Mouse (Mus musculus): ENCODE measurements around the gene Itpripl2. TPM values are rescaled to one million over a fixed set of nuclear protein-coding genes. Genes with fewer than 3 reads are reported as not detected.

The Itpripl2 gene
- polyA plus RNA-seq, 1 experiment, result 7.2 TPM

DNA sequence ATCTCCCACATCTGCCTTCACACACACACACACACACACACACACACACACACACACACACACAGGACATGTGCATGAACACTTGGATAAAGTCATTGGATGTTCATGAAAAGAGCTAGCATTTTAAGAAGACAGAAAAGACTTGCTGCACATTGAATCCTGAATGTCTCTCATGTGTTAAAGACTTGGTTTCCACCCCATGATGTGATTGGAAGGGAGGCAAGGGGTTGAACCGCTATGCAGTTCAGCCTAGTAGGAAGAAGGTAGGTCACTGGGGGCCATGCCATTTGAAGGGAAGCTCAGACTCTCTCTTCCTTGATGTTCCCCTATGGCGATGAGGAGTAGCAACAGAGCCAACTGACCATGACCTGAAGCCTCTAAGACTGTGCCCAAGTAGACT, 9.8 kb downstream of the Itpripl2 start:
- H3K4me1 ChIP-seq (ENCODE audit: control insufficient read depth, insufficient read depth, low read length), result peaks cover 1% of the 10 kb centered on the region
- TF ChIP-seq CTCF (IDR thresholded peaks at IDR 0.05; ENCODE audit: low read depth, low read length) (no peak), EP300 (IDR thresholded peaks at IDR 0.05; ENCODE audit: insufficient read depth, low read depth, low read length) (no peak), POLR2A (IDR thresholded peaks at IDR 0.05; ENCODE audit: insufficient read depth, low read length) (no peak)
- no peak overlapping the region for H3K9ac ChIP-seq (ENCODE audit: low read depth, poor library complexity, severe bottlenecking)

DNA sequence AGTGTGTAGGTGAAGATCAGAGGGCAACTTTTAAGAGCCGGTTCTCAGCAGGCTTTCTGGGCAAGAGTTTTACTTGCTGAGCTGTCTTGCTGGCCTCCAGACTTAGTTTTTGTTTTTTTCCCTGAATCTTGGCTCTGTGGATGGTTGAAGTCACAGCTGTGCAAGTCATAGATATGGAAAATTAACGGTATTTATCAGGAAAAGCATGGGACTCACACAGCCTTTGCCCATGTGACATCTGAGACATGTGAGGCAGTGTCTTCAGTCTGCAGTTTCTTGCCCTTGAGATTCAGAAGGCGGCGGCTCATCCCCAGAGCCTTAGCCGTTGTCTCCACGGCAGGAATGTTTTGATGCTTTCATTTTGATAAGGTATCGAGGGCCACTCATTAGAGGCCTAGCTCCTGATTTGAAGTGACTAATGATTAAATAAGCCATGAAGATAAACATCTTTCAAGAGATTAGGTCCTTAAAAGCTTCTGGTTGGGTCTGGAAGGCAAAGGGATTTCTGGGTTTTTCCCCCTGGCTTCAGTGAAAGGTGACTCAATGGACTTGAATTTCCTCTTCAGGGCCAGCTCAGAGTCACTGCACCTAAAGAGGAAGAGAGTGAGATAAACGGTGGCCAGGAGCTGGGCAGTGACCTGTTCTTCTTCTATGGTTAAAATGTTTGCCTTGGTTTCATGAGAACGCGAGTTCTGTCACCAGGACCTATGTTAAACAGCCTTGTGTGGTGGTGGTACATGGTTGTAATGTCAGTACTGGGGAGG, 10.5 kb downstream of the Itpripl2 start:
- no peaks in the 10 kb centered on the region for H3K27me3 ChIP-seq (ENCODE audit: control insufficient read depth, insufficient read depth, low read length, poor library complexity, severe bottlenecking)
- no peak overlapping the region for H3K9ac ChIP-seq (ENCODE audit: low read depth, poor library complexity, severe bottlenecking)
- H3K4me3 ChIP-seq (ENCODE audit: low read depth, low read length), result no peak overlapping the region
- no peaks in the 10 kb centered on the region for H3K9me3 ChIP-seq (replicated peaks; ENCODE audit: control insufficient read depth, insufficient read depth, low read length, poor library complexity, severe bottlenecking)
- no peaks in the 10 kb centered on the region for H3K4me1 ChIP-seq (ENCODE audit: control insufficient read depth, insufficient read depth, low read length)
- no peaks in the 10 kb centered on the region for H3K36me3 ChIP-seq (ENCODE audit: control insufficient read depth, insufficient read depth, low read length, poor library complexity, severe bottlenecking)
- TF ChIP-seq CTCF (IDR thresholded peaks at IDR 0.05; ENCODE audit: low read depth, low read length) (no peak), POLR2A (IDR thresholded peaks at IDR 0.05; ENCODE audit: insufficient read depth, low read length) (no peak), EP300 (IDR thresholded peaks at IDR 0.05; ENCODE audit: insufficient read depth, low read depth, low read length) (no peak)
- no peak overlapping the region for H3K27ac ChIP-seq (ENCODE audit: insufficient read depth, low read length)

More for the DNA sequence above, 9.8 kb downstream of the Itpripl2 start:
- H3K36me3 ChIP-seq (ENCODE audit: control insufficient read depth, insufficient read depth, low read length, poor library complexity, severe bottlenecking), result no peaks in the 10 kb centered on the region
- H3K4me3 ChIP-seq (ENCODE audit: low read depth, low read length), result no peak overlapping the region
- H3K9me3 ChIP-seq (replicated peaks; ENCODE audit: control insufficient read depth, insufficient read depth, low read length, poor library complexity, severe bottlenecking), result no peaks in the 10 kb centered on the region
- H3K27ac ChIP-seq (ENCODE audit: insufficient read depth, low read length), result no peak overlapping the region
- H3K27me3 ChIP-seq (ENCODE audit: control insufficient read depth, insufficient read depth, low read length, poor library complexity, severe bottlenecking), result no peaks in the 10 kb centered on the region

DNA sequence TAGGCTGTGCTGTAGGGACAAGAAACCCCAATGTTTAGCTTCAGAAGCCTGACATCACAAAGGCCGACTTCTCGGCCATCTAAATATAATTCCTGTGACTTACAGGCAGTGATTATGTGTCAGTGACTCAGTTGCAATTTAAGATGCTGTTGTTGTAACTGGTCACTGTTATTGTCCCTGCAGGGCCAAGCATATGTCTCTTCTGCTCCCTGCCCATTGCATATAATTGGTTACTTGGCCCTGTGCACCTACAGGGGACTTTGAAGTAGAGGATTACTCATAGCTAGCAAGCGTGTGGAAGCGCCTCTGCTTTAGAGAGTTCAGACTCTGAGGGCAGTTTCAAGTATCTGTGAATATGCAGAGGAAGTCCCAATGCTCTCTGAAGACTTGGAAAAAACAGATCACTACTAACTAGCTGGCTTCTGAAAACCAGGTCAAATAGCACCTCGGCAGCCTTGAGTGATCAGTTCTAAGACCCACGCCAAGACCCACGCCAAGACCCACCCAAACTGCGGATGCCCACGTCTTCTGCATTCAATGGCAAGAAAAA, 11.5 kb downstream of the Itpripl2 start:
- Histone ChIP-seq H3K4me3 (ENCODE audit: low read depth, low read length) (no peak overlapping the region), H3K4me1 (ENCODE audit: control insufficient read depth, insufficient read depth, low read length) (no peaks in the 10 kb centered on the region), H3K36me3 (ENCODE audit: control insufficient read depth, insufficient read depth, low read length, poor library complexity, severe bottlenecking) (no peaks in the 10 kb centered on the region), H3K27ac (ENCODE audit: insufficient read depth, low read length) (no peak overlapping the region), H3K9ac (ENCODE audit: low read depth, poor library complexity, severe bottlenecking) (no peak overlapping the region), H3K27me3 (ENCODE audit: control insufficient read depth, insufficient read depth, low read length, poor library complexity, severe bottlenecking) (no peaks in the 10 kb centered on the region), H3K9me3 (replicated peaks; ENCODE audit: control insufficient read depth, insufficient read depth, low read length, poor library complexity, severe bottlenecking) (no peaks in the 10 kb centered on the region)
- TF ChIP-seq CTCF (IDR thresholded peaks at IDR 0.05; ENCODE audit: low read depth, low read length) (no peak), EP300 (IDR thresholded peaks at IDR 0.05; ENCODE audit: insufficient read depth, low read depth, low read length) (no peak), POLR2A (IDR thresholded peaks at IDR 0.05; ENCODE audit: insufficient read depth, low read length) (no peak)

DNA sequence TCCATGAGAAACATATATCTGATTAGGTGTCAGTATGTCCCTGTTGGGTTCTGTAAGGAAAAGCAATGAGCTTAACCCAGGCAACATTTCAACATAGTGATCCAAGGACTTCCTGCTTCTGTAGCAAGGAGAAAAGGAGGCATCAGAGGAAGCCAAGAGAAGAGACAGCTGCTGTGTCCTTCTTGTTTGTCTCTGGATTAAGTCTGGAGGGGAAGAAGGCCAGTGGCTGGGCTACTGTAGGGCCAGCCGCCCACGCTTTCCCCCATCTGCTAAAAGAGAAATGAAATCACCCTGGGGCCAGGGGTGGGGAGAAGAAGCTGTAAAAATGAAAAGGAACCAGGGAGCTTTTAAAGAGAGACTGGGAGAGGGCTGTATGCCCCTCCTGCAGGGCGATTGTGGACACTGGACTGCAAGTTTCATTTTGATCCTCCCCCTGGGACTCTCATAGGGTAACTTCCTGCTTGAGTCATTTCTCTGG, 12.9 kb downstream of the Itpripl2 start:
- no peaks in the 10 kb centered on the region for H3K9me3 ChIP-seq (replicated peaks; ENCODE audit: control insufficient read depth, insufficient read depth, low read length, poor library complexity, severe bottlenecking)
- no peaks in the 10 kb centered on the region for H3K36me3 ChIP-seq (ENCODE audit: control insufficient read depth, insufficient read depth, low read length, poor library complexity, severe bottlenecking)
- H3K4me1 ChIP-seq (ENCODE audit: control insufficient read depth, insufficient read depth, low read length), result no peaks in the 10 kb centered on the region
- H3K27me3 ChIP-seq (ENCODE audit: control insufficient read depth, insufficient read depth, low read length, poor library complexity, severe bottlenecking), result no peaks in the 10 kb centered on the region
- TF ChIP-seq CTCF (IDR thresholded peaks at IDR 0.05; ENCODE audit: low read depth, low read length), result no peak
- no peak for TF ChIP-seq EP300 (IDR thresholded peaks at IDR 0.05; ENCODE audit: insufficient read depth, low read depth, low read length)
- TF ChIP-seq POLR2A (IDR thresholded peaks at IDR 0.05; ENCODE audit: insufficient read depth, low read length), result no peak
- no peak overlapping the region for H3K4me3 ChIP-seq (ENCODE audit: low read depth, low read length)
- no peak overlapping the region for H3K9ac ChIP-seq (ENCODE audit: low read depth, poor library complexity, severe bottlenecking)
- no peak overlapping the region for H3K27ac ChIP-seq (ENCODE audit: insufficient read depth, low read length)

DNA sequence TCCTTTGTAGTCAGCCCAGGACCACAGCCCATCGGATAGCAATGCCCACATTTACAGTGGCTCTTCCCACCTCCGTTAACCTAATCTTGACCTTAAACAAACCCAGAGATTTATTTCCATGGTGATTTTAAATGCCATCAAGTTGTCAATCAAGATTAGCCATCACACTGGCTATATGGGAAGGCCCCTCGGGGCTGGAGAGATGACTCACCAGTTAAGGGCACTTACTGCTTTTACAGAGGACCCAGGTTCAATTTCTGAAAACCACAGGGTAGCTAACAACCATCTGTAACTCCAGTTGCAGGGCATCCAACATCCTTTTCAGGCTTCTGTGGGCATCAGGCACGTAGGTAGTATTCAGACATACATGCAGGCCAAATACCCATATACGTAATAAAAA, 15.3 kb downstream of the Itpripl2 start:
- H3K9me3 ChIP-seq (replicated peaks; ENCODE audit: control insufficient read depth, insufficient read depth, low read length, poor library complexity, severe bottlenecking), result no peaks in the 10 kb centered on the region
- no peaks in the 10 kb centered on the region for H3K4me1 ChIP-seq (ENCODE audit: control insufficient read depth, insufficient read depth, low read length)
- no peaks in the 10 kb centered on the region for H3K27me3 ChIP-seq (ENCODE audit: control insufficient read depth, insufficient read depth, low read length, poor library complexity, severe bottlenecking)
- TF ChIP-seq POLR2A (IDR thresholded peaks at IDR 0.05; ENCODE audit: insufficient read depth, low read length), result no peak
- no peak for TF ChIP-seq EP300 (IDR thresholded peaks at IDR 0.05; ENCODE audit: insufficient read depth, low read depth, low read length)
- TF ChIP-seq CTCF (IDR thresholded peaks at IDR 0.05; ENCODE audit: low read depth, low read length), result no peak
- H3K27ac ChIP-seq (ENCODE audit: insufficient read depth, low read length), result no peak overlapping the region
- no peak overlapping the region for H3K9ac ChIP-seq (ENCODE audit: low read depth, poor library complexity, severe bottlenecking)
- H3K36me3 ChIP-seq (ENCODE audit: control insufficient read depth, insufficient read depth, low read length, poor library complexity, severe bottlenecking), result no peaks in the 10 kb centered on the region
- H3K4me3 ChIP-seq (ENCODE audit: low read depth, low read length), result no peak overlapping the region

Measured in ES-Bruce4 (cell line).